Mouse (Mus musculus) lung, postnatal 10 days (tissue): ENCODE results near the gene Psmc3.
A peak's percentile ranks its signal among the peaks of the same experiment; 100 is the strongest.

Experiments used
- DNase-seq: peaks from one replicate; pipeline ENCODE4 v3.0.0; 2021

Gene Psmc3

GRCm38 (mm10) chr2:91114781-91115577 is 61.2 kb downstream of the Psmc3 start:
- peak; percentile 98 for DNase-seq

- DNase-seq, result no peak
These were observed 61.8 kb downstream of the Psmc3 start for GRCm38 (mm10) chr2:91115578-91115970.
